Mouse (Mus musculus): ENCODE results near the gene Pcgf6. TPM values are rescaled to one million over a fixed set of nuclear protein-coding genes. Genes with fewer than 3 reads are reported as not detected.
A peak's percentile ranks its signal among the peaks of the same experiment; 100 is the strongest.

Gene Pcgf6
- polyA plus RNA-seq, 1 experiment from 2014 or later: 31.2 TPM

DNA sequence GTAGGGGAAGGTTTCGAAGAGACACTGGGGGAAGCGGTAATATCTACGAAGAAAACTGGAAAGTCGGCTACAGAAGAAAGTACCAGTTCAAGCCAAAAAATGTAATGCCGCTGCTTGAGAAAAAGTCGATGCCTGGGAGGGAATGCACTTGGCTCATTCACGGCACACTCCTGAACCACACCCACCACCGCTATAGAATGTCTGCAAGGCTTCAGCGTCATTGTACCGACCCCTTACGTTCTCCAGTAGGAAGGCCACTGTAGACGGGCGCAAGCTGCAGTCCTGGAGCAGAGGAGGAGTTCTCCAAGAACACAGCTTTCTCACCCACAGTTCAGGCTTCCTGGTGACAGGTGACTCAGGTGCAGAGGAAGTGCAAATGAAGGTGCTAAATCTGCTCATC is 27.2 kb downstream of the Pcgf6 start:
- no peak for ATAC-seq
- Histone ChIP-seq H3K27ac (no peak overlapping the region), H3K9me3 (no peaks in the 10 kb centered on the region), H3K4me3 (replicated peaks) (no peak overlapping the region), H3K4me1 (replicated peaks) (peaks cover 20% of the 10 kb centered on the region), H3K9ac (replicated peaks) (no peak overlapping the region), H3K36me3 (peaks cover 72% of the 10 kb centered on the region), H3K4me2 (replicated peaks) (no peak overlapping the region), H3K27me3 (no peaks in the 10 kb centered on the region)
- 91% methylated on average over 13 of the region's 13 CpGs for WGBS

DNA sequence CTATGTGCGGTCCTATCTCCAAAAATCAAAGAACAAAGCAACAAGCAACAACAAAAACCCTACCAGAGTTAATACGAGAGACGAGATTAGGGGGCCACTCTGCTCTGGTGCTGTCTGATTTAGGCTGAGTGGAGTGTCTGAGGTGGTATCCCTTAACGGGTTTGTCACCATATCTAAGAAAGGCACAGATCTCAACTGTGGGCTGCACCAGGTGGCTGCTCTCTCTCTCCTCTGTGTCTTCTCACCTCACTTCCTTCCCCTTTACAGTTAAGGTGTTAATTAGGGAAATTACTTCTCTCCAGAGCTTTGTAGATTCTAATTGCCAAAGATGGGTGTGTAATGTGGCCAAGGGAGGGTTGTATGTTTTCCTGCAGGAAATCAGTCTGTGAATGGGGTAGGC is 28.0 kb downstream of the Pcgf6 start:
- Histone ChIP-seq H3K9ac (replicated peaks) (no peak overlapping the region), H3K4me2 (replicated peaks) (no peak overlapping the region), H3K27me3 (no peaks in the 10 kb centered on the region), H3K4me3 (replicated peaks) (no peak overlapping the region), H3K9me3 (no peaks in the 10 kb centered on the region), H3K27ac (no peak overlapping the region), H3K36me3 (peaks cover 69% of the 10 kb centered on the region), H3K4me1 (replicated peaks) (peaks cover 20% of the 10 kb centered on the region)
- no peak for ATAC-seq
- 93% methylated on average over 4 of the region's 4 CpGs for WGBS

- Histone ChIP-seq H3K9me3 (no peaks in the 10 kb centered on the region), H3K4me3 (replicated peaks) (peak overlapping the region; percentile 86), H3K36me3 (peaks cover 40% of the 10 kb centered on the region), H3K27ac (peak overlapping the region; percentile 92), H3K4me2 (replicated peaks) (peak overlapping the region; percentile 78), H3K27me3 (peaks cover 20% of the 10 kb centered on the region), H3K4me1 (replicated peaks) (peaks cover 24% of the 10 kb centered on the region), H3K9ac (replicated peaks) (peak overlapping the region; percentile 83)
- 15% methylated on average over 6 of the region's 6 CpGs for WGBS
- ATAC-seq: peak; percentile 54
Measured at GRCm38 (mm10) chr19:47019326-47019725, 31.4 kb downstream of the Pcgf6 start.

DNA sequence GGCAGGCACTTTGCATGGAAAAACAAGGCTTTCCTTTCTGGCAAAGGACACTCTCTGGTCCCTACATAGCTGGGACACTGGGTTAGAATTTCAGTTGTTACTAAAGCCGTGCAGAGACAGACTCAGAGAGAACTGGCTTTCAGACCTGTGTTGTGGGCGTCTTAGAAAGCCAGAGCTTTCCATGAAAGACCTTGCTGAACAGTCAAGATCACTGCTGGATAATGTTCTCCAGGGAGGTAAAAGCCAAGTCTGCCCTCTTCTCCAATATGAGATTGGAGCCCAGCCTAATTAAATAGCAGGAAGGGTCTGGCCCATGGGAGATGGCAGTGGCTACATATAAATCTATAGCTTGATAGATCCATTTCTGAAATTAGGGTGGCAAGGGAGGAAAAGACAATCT is 32.4 kb downstream of the Pcgf6 start:
- WGBS: 16% methylated on average over 2 of the region's 2 CpGs
- Histone ChIP-seq H3K9ac (replicated peaks) (peak overlapping the region; percentile 83), H3K27me3 (peaks cover 26% of the 10 kb centered on the region), H3K4me2 (replicated peaks) (peak overlapping the region; percentile 78), H3K9me3 (no peaks in the 10 kb centered on the region), H3K4me1 (replicated peaks) (peaks cover 24% of the 10 kb centered on the region), H3K27ac (peak overlapping the region; percentile 92), H3K4me3 (replicated peaks) (peak overlapping the region; percentile 86), H3K36me3 (peaks cover 31% of the 10 kb centered on the region)
- ATAC-seq: no peak

DNA sequence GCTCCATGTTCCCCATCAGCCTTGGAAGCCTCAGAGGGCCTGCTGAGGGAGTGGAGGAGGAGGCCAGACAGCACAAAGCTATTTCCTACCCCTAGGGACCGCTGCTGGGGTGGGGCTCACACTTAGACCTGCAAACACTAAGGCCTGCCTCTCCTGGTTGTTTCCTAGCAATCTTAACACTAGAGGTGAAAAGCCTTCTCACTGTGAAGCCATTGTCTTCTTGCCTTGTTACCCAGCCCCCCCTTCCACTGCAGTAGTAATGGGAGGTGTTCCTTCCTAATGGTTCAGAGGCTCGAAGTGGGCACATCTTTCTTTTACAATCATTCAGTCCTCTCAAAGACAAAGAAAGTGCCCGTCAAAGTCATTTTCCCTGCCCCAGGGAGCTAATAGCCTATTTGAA is 32.9 kb downstream of the Pcgf6 start:
- H3K4me3 ChIP-seq (replicated peaks): peak overlapping the region; percentile 86
- H3K9ac ChIP-seq (replicated peaks): peak overlapping the region; percentile 83
- no peak for ATAC-seq
- WGBS: 7% methylated on average over 3 of the region's 3 CpGs
- peaks cover 31% of the 10 kb centered on the region for H3K27me3 ChIP-seq
- H3K4me2 ChIP-seq (replicated peaks): peak overlapping the region; percentile 78
- H3K4me1 ChIP-seq (replicated peaks): peaks cover 24% of the 10 kb centered on the region
- H3K9me3 ChIP-seq: no peaks in the 10 kb centered on the region
- H3K27ac ChIP-seq: peak overlapping the region; percentile 92
- peaks cover 26% of the 10 kb centered on the region for H3K36me3 ChIP-seq

DNA sequence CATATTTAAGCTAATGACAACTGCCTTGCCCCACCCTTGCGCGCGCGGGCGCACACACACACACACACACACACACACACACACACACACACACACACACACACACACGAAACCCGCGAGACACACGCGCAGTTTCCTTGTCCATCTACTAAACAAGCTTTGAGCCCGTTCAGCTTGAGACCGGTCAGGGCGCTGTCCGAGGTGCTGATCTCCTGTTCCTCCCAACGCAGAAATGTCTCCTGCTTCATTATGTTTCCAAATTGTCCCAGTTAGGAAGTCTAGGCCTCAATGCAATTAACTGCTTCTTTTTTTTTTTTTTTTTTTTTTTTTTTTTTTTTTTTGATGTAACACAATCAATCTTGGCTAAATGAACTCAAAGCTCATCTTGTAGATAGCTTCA is 34.2 kb downstream of the Pcgf6 start:
- peak overlapping the region; percentile 86 for H3K4me3 ChIP-seq (replicated peaks)
- peaks cover 38% of the 10 kb centered on the region for H3K27me3 ChIP-seq
- peak overlapping the region; percentile 97 for H3K27ac ChIP-seq

DNA sequence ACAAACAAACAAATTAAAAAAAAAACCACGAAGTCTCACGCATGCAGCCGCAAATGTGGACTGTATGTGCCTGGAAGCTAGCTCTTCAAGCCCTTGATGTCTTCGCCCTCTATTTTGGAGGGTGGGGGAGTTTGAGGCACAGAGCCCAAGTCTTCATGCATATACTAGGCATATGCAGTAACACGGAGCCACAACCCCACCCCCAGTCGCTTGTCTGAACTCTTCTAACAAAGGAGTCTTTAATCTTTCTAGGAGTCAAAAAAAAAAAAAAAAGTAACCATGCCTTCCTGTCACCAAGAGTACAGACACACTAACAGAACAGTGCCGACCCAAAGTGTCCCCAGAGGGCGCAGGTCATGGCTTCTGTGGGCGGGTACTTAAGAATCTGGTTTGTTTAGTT is 34.7 kb downstream of the Pcgf6 start:
- peak overlapping the region; percentile 97 for H3K27ac ChIP-seq
- H3K4me3 ChIP-seq (replicated peaks): peak overlapping the region; percentile 86
- no peaks in the 10 kb centered on the region for H3K9me3 ChIP-seq
- H3K27me3 ChIP-seq: peaks cover 38% of the 10 kb centered on the region
- WGBS: 3% methylated on average over 9 of the region's 9 CpGs
- H3K4me2 ChIP-seq (replicated peaks): peak overlapping the region; percentile 62
- H3K36me3 ChIP-seq: peaks cover 9% of the 10 kb centered on the region
- peaks cover 24% of the 10 kb centered on the region for H3K4me1 ChIP-seq (replicated peaks)
- no peak for ATAC-seq
- H3K9ac ChIP-seq (replicated peaks): peak overlapping the region; percentile 94

More for the DNA sequence above, 34.2 kb downstream of the Pcgf6 start:
- Histone ChIP-seq H3K4me1 (replicated peaks) (peaks cover 24% of the 10 kb centered on the region), H3K36me3 (peaks cover 13% of the 10 kb centered on the region), H3K9me3 (no peaks in the 10 kb centered on the region), H3K9ac (replicated peaks) (peak overlapping the region; percentile 94), H3K4me2 (replicated peaks) (peak overlapping the region; percentile 62)
- ATAC-seq: no peak
- under 1% methylated on average over 15 of the region's 15 CpGs for WGBS

- Histone ChIP-seq H3K36me3 (peaks cover 3% of the 10 kb centered on the region; the same call in 1 of the 2 replicates), H3K27ac (peak overlapping the region; percentile 97), H3K4me2 (replicated peaks) (peak overlapping the region; percentile 62), H3K9me3 (no peaks in the 10 kb centered on the region), H3K4me1 (replicated peaks) (peaks cover 20% of the 10 kb centered on the region), H3K27me3 (peaks cover 38% of the 10 kb centered on the region), H3K4me3 (replicated peaks) (peak overlapping the region; percentile 86), H3K9ac (replicated peaks) (peak overlapping the region; percentile 94)
- peak; percentile 8 for ATAC-seq
- under 1% methylated on average over 37 of the region's 37 CpGs for WGBS
Measured at GRCm38 (mm10) chr19:47015396-47015795, 35.3 kb downstream of the Pcgf6 start.

DNA sequence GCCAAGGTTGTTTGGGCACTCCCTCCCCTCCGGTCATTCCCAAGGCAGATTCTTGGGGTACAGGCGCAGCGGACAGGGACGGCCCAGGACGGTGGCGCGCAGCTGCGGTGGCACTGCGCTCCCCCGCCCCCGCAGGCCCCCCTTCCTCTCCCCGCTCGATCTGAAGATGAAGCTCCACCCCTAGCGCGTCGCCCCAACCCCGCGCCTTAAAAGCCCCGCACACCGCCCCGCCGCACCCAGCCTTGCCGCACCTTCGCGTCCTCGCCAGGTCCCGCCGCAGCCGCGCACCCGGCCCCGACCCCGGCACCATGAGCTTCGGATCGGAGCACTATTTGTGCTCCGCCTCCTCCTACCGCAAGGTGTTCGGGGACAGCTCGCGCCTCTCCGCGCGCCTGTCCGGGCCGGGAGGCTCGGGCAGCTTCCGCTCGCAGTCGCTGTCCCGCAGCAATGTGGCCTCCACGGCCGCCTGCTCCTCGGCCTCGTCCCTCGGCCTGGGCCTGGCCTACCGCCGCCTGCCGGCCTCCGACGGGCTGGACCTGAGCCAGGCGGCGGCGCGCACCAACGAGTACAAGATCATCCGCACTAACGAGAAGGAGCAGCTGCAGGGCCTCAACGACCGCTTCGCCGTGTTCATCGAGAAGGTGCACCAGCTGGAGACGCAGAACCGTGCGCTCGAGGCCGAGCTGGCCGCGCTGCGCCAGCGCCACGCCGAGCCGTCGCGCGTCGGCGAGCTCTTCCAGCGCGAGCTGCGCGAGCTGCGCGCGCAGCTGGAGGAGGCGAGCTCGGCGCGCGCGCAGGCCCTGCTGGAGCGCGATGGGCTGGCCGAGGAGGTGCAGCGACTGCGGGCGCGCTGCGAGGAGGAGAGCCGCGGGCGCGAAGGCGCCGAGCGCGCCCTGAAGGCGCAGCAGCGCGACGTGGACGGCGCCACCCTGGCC is 36.0 kb downstream of the Pcgf6 start, which contains the start of the genes Ina and Nt5c2:
Gene Ina (plus strand): TSS at position 252 of the 935 bp plus-strand sequence.
Gene Nt5c2 (minus strand): TSS at position 707 of the 935 bp plus-strand sequence.
- H3K9me3 ChIP-seq: no peaks in the 10 kb centered on the region
- under 1% methylated on average over 123 of the region's 124 CpGs for WGBS

DNA sequence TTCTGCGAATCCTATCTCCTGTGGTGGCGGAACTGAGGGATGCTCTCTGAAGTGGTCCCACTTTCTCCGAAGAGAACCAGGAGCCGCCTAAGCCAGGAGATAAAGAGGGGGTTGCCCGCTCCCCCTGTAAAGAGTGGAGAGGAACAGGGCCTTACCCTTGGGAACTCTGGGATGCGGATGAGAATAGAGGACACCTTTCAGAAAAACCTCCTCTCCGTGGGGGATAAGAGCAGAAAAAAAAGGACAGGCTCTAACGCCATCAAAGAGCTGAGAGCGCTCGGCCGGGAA is 36.6 kb downstream of the Pcgf6 start:
- peaks cover 38% of the 10 kb centered on the region for H3K27me3 ChIP-seq
- WGBS: under 1% methylated on average over 11 of the region's 11 CpGs
- peak; percentile 48 for ATAC-seq

More for the DNA sequence above, 36.0 kb downstream of the Pcgf6 start, which contains the start of the genes Ina and Nt5c2:
- Histone ChIP-seq H3K4me2 (replicated peaks) (peak within 1 kb of the TSS; percentile 62), H3K27me3 (peaks cover 38% of the 10 kb centered on the region), H3K4me3 (replicated peaks) (peak within 1 kb of the TSS; percentile 86), H3K9ac (replicated peaks) (peak within 1 kb of the TSS; percentile 94), H3K36me3 (no peaks in the 10 kb centered on the region), H3K4me1 (replicated peaks) (peaks cover 13% of the 10 kb centered on the region), H3K27ac (peak within 1 kb of the TSS; percentile 97)
- ATAC-seq: peak; percentile 87

DNA sequence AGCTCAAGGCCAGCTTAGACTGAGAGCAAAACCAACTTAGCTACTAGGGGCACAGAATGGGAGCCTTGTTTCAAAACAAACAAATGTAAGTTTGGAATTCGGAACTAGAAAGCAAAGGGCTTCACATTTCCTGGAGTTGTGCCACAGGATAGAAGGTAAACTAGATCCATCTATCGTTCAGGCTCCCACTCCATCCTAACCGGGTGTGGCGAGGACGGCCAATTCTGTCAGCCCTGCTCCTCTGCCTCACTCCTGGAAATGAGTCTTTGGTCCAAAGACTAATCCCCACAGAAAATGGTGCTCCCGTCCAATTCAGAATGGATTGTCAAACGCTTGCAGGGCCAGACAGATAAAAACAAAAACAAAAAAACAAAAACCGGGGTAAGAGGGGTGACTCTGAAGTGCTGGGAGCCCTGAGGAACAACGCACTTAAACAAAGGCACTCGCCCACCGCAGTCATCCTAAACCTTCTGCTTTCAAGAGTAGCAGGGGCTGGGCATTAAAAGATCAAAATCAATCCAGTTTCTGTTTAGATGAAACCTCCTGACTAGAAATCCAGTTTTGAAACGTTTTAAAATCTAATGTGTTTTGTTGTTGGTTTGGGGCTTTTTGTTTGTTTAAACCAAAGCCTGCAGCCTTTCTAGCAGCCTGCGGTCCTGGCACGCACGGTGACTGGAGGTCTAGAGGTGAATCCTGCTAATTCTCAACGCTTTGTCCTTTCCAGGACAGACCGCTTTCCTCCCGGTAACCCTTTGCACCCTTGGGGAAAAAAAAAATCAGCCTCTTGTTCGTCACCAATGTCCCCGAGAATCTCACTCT is 37.2 kb downstream of the Pcgf6 start:
- no peak for ATAC-seq
- peak overlapping the region; percentile 97 for H3K27ac ChIP-seq
- H3K4me1 ChIP-seq (replicated peaks): peaks cover 4% of the 10 kb centered on the region; the same call in 1 of the 2 replicates
- H3K36me3 ChIP-seq: no peaks in the 10 kb centered on the region
- peaks cover 38% of the 10 kb centered on the region for H3K27me3 ChIP-seq
- H3K9ac ChIP-seq (replicated peaks): peak overlapping the region; percentile 94
- H3K4me3 ChIP-seq (replicated peaks): peak overlapping the region; percentile 86
- 8% methylated on average over 20 of the region's 20 CpGs for WGBS
- H3K9me3 ChIP-seq: no peaks in the 10 kb centered on the region
- peak overlapping the region; percentile 62 for H3K4me2 ChIP-seq (replicated peaks)

More for the DNA sequence above, 36.6 kb downstream of the Pcgf6 start:
- Histone ChIP-seq H3K9ac (replicated peaks) (peak overlapping the region; percentile 94), H3K27ac (peak overlapping the region; percentile 97), H3K4me2 (replicated peaks) (peak overlapping the region; percentile 62), H3K9me3 (no peaks in the 10 kb centered on the region), H3K4me3 (replicated peaks) (peak overlapping the region; percentile 86), H3K36me3 (no peaks in the 10 kb centered on the region), H3K4me1 (replicated peaks) (peaks cover 7% of the 10 kb centered on the region)

Measured in midbrain, embryonic 13.5 days (tissue).